ENCODE assay signal across 17 mouse cellular contexts in genomic region chr8:104538896-104539295, GRCm38 (mm10). TPM values are rescaled to one million over a fixed set of nuclear protein-coding genes. Genes with fewer than 3 reads are reported as not detected.
DNase-seq lines count a peak whose midpoint lies in the region; ATAC-seq and TF ChIP-seq lines count a peak whose summit lies in the region.
"Had no signal": no experiment of that assay in that cellular context is flagged by ENCODE, and none has a peak within 500 bp of the region (broad histone marks: within the 10 kb centered on the region; RNA-seq: fewer than 3 reads in every experiment).

No protein-coding gene starts in this region.

- peak overlapping the region; percentile 96; the same call in 1 of the 2 replicates for H3K27ac ChIP-seq in layer of hippocampus, adult 2 months
- H3K27ac ChIP-seq in midbrain, embryonic 10.5 days (replicated peaks): no peak overlapping the region
- no peak overlapping the region for H3K27ac ChIP-seq in midbrain, postnatal 0 days (ENCODE audit: low read depth, low read length)
- H3K27ac ChIP-seq: embryonic facial prominence, embryonic 10.5 days; embryonic facial prominence, embryonic 12.5 days; forebrain, embryonic 10.5 days; forebrain, embryonic 12.5 days had no signal

- ATAC-seq in midbrain, postnatal 0 days (ENCODE audit: low FRiP score): no peak
- ATAC-seq in erythroid progenitor cell, adult 5-6 weeks (replicated peaks; ENCODE audit: low FRiP score, poor library complexity, severe bottlenecking): no peak
- ATAC-seq: forebrain, embryonic 14.5 days; forebrain, embryonic 16.5 days had no signal

- H3K36me3 ChIP-seq in midbrain, embryonic 10.5 days: no peaks in the 10 kb centered on the region
- no peaks in the 10 kb centered on the region for H3K36me3 ChIP-seq in midbrain, postnatal 0 days (ENCODE audit: insufficient read depth, low read length)
- H3K36me3 ChIP-seq: embryonic facial prominence, embryonic 10.5 days; embryonic facial prominence, embryonic 12.5 days; forebrain, embryonic 10.5 days; forebrain, embryonic 12.5 days had no signal

- H3K9ac ChIP-seq in midbrain, postnatal 0 days (replicated peaks; ENCODE audit: low read length, poor library complexity, severe bottlenecking): no peak overlapping the region
- H3K9ac ChIP-seq: embryonic facial prominence, embryonic 12.5 days; forebrain, embryonic 12.5 days had no signal

- no peaks in the 10 kb centered on the region for H3K9me3 ChIP-seq in midbrain, embryonic 10.5 days (replicated peaks)
- no peaks in the 10 kb centered on the region for H3K9me3 ChIP-seq in midbrain, postnatal 0 days (ENCODE audit: low read length)
- H3K9me3 ChIP-seq: embryonic facial prominence, embryonic 10.5 days; embryonic facial prominence, embryonic 12.5 days; forebrain, embryonic 10.5 days; forebrain, embryonic 12.5 days had no signal

- DNase-seq in layer of hippocampus, adult 2 months (ENCODE audit: low spot score in 2 of 2): no peak
- no peak for DNase-seq in layer of hippocampus, adult 8-10 months (ENCODE audit: low spot score in 2 of 2)
- DNase-seq in midbrain, embryonic 10.5 days (ENCODE audit: low spot score): peak; percentile 7
- DNase-seq in midbrain, postnatal 0 days (ENCODE audit: low spot score): no peak
- DNase-seq in telencephalon, adult 2 months (ENCODE audit: low read depth, low spot score): peak; percentile 39
- DNase-seq: cerebellum, adult 11-12 months had no signal

- no peak for TF ChIP-seq CTCF in layer of hippocampus, adult 2 months (conservative IDR thresholded peaks at IDR 0.05)
- TF ChIP-seq CTCF in midbrain, postnatal 0 days (IDR thresholded peaks at IDR 0.05): no peak

- peaks cover 32% of the 10 kb centered on the region for H3K4me1 ChIP-seq in midbrain, embryonic 10.5 days
- peaks cover 7% of the 10 kb centered on the region; the same call in 1 of the 2 replicates for H3K4me1 ChIP-seq in midbrain, postnatal 0 days (ENCODE audit: insufficient read depth, low read length)

- no peak overlapping the region for H3K4me2 ChIP-seq in midbrain, postnatal 0 days (ENCODE audit: low read depth, low read length, poor library complexity, severe bottlenecking)
- H3K4me2 ChIP-seq: embryonic facial prominence, embryonic 12.5 days; forebrain, embryonic 12.5 days had no signal

- 87% methylated on average over 4 of the region's 4 CpGs for WGBS in midbrain, embryonic 10.5 days
- 90% methylated on average over 4 of the region's 4 CpGs for WGBS in midbrain, postnatal 0 days

- H3K27me3 ChIP-seq in midbrain, embryonic 10.5 days (ENCODE audit: low read depth, poor library complexity, severe bottlenecking): peaks cover 76% of the 10 kb centered on the region
- H3K27me3 ChIP-seq in midbrain, postnatal 0 days (ENCODE audit: insufficient read depth, low read length): peaks cover 38% of the 10 kb centered on the region

- H3K4me3 ChIP-seq in layer of hippocampus, adult 2 months: no peak overlapping the region
- no peak overlapping the region for H3K4me3 ChIP-seq in midbrain, embryonic 10.5 days
- no peak overlapping the region for H3K4me3 ChIP-seq in midbrain, postnatal 0 days (ENCODE audit: low read depth, low read length)
- H3K4me3 ChIP-seq: embryonic facial prominence, embryonic 10.5 days; embryonic facial prominence, embryonic 12.5 days; forebrain, embryonic 10.5 days; forebrain, embryonic 12.5 days had no signal

RNA-seq across cellular contexts. Expression of gene Car7, which starts 4.4 kb away (rescaled TPM):
- total RNA-seq in layer of hippocampus, adult 2 months (2021): 10 to 100 TPM; 19.3 to 19.7 TPM
- 10 to 100 TPM; 17.9 to 28.0 (median 21.8) TPM for total RNA-seq in layer of hippocampus, adult 8-10 months (2022)
- 0.86 and 1.2 TPM in 2 replicates for polyA plus RNA-seq in midbrain, embryonic 10.5 days (2016; fragmentation: Nextera tagmentation; extraction: Ambion mirVana)
- 1.6 and 2.8 TPM in 2 replicates for total RNA-seq in midbrain, postnatal 0 days (2014; rRNA removed)
- 2.3 and 2.5 TPM in 2 replicates for polyA plus RNA-seq in midbrain, postnatal 0 days (2015; fragmentation: Nextera tagmentation; extraction: Ambion mirVana)
- total RNA-seq in erythroid progenitor cell, adult 5-6 weeks (2015; ENCODE audit: low replicate concordance): not detected in 2 replicates
- total RNA-seq in erythroid progenitor cell, adult 5-6 weeks (2017; ENCODE audit: low replicate concordance): not detected in 2 replicates

RNA-seq across cellular contexts. Expression of gene Nae1, which starts 4.5 kb away (rescaled TPM):
- total RNA-seq in layer of hippocampus, adult 2 months (2021): 10 to 100 TPM; 44.5 to 46.3 TPM
- total RNA-seq in layer of hippocampus, adult 8-10 months (2022): 10 to 100 TPM; 48.5 to 59.0 (median 51.3) TPM
- polyA plus RNA-seq in midbrain, embryonic 10.5 days (2016; fragmentation: Nextera tagmentation; extraction: Ambion mirVana): 134 and 139 TPM in 2 replicates
- 48.1 and 71.7 TPM in 2 replicates for total RNA-seq in midbrain, postnatal 0 days (2014; rRNA removed)
- 107 and 108 TPM in 2 replicates for polyA plus RNA-seq in midbrain, postnatal 0 days (2015; fragmentation: Nextera tagmentation; extraction: Ambion mirVana)
- total RNA-seq in erythroid progenitor cell, adult 5-6 weeks (2015; ENCODE audit: low replicate concordance): 52.8 and 59.8 TPM in 2 replicates
- total RNA-seq in erythroid progenitor cell, adult 5-6 weeks (2017; ENCODE audit: low replicate concordance): 57.4 and 77.1 TPM in 2 replicates

RNA-seq across cellular contexts. Expression of gene Terb1, which starts 29.2 kb away (rescaled TPM):
- 1 to 10 TPM in 1 of 2 experiments, under 1 TPM in 1; 0.76 to 1.0 TPM for total RNA-seq in layer of hippocampus, adult 2 months (2021)
- under 1 TPM; 0.65 to 0.80 (median 0.74) TPM for total RNA-seq in layer of hippocampus, adult 8-10 months (2022)
- polyA plus RNA-seq in midbrain, embryonic 10.5 days (2016; fragmentation: Nextera tagmentation; extraction: Ambion mirVana): 0.16 and 0.22 TPM in 2 replicates
- 0.71 and 0.85 TPM in 2 replicates for total RNA-seq in midbrain, postnatal 0 days (2014; rRNA removed)
- polyA plus RNA-seq in midbrain, postnatal 0 days (2015; fragmentation: Nextera tagmentation; extraction: Ambion mirVana): 0.68 and 0.81 TPM in 2 replicates
- total RNA-seq in erythroid progenitor cell, adult 5-6 weeks (2015; ENCODE audit: low replicate concordance): not detected in 2 replicates
- total RNA-seq in erythroid progenitor cell, adult 5-6 weeks (2017; ENCODE audit: low replicate concordance): not detected in 2 replicates
- total RNA-seq: adrenal gland, adult 2 months; adrenal gland, postnatal 25 days; MEL had no signal
- polyA plus RNA-seq: adrenal gland, adult 2 months; C2C12 had no signal

RNA-seq across cellular contexts. Expression of gene Pdp2, which starts 52.4 kb away (rescaled TPM):
- total RNA-seq in layer of hippocampus, adult 2 months (2021): 1 to 10 TPM; 8.7 to 9.1 TPM
- 10 to 100 TPM in 1 of 4 experiments, 1 to 10 TPM in 3; 8.0 to 10.2 (median 9.0) TPM for total RNA-seq in layer of hippocampus, adult 8-10 months (2022)
- 14.3 and 16.5 TPM in 2 replicates for polyA plus RNA-seq in midbrain, embryonic 10.5 days (2016; fragmentation: Nextera tagmentation; extraction: Ambion mirVana)
- total RNA-seq in midbrain, postnatal 0 days (2014; rRNA removed): 12.1 and 16.0 TPM in 2 replicates
- 16.9 and 18.0 TPM in 2 replicates for polyA plus RNA-seq in midbrain, postnatal 0 days (2015; fragmentation: Nextera tagmentation; extraction: Ambion mirVana)
- 0.36 and 2.1 TPM in 2 replicates for total RNA-seq in erythroid progenitor cell, adult 5-6 weeks (2015; ENCODE audit: low replicate concordance)
- 1.2 and 1.7 TPM in 2 replicates for total RNA-seq in erythroid progenitor cell, adult 5-6 weeks (2017; ENCODE audit: low replicate concordance)

Comparison
In these comparisons a context has a peak if more than half of its experiments do, and no peak if none do; other contexts are left out.
1. DNase-seq: peak in midbrain, embryonic 10.5 days (single experiment) and telencephalon, adult 2 months (single experiment); none in layer of hippocampus, adult 2 months (0 of 2), layer of hippocampus, adult 8-10 months (0 of 2) and midbrain, postnatal 0 days (single experiment).